Mouse (Mus musculus) brain, embryonic 14.5 days (tissue): Measurements from ENCODE around the gene Wnk4. TPM values are rescaled to one million over a fixed set of nuclear protein-coding genes. Genes with fewer than 3 reads are reported as not detected.
A peak's percentile ranks its signal among the peaks of the same experiment; 100 is the strongest.

Experiments
- DNase-seq: peaks from one replicate; pipeline ENCODE4 v3.0.0-alpha.2; 2011; ENCODE audit warnings: low read depth
- CTCF ChIP-seq: fragments of 200-500 bp; IDR thresholded peaks from 2 replicates; pipeline ENCODE4 v1.5.1; 2012; ENCODE audit warnings: inconsistent platforms, mild to moderate bottlenecking, moderate library complexity, borderline replicate concordance; ENCODE audit not compliant: insufficient read depth, insufficient read length; ENCODE audit errors: extremely low read depth
- POLR2A ChIP-seq: fragments of 200-500 bp; IDR thresholded peaks from 2 replicates; pipeline ENCODE4 v1.6.1; 2012; ENCODE audit warnings: mild to moderate bottlenecking, inconsistent platforms, borderline replicate concordance; ENCODE audit not compliant: poor library complexity, insufficient read depth, insufficient read length, severe bottlenecking; ENCODE audit errors: extremely low read depth
- polyA plus RNA-seq: library from polyadenylated mRNA; depleted of rRNA; stranded (reverse); fragments of >200 nt; gene quantifications from 2 replicates; pipeline ENCODE4 v1.2.3, GENCODE M21; 2012; rRNA removed

Wnk4 gene
- polyA plus RNA-seq = 4.0 and 5.3 TPM in 2 replicates

- TF ChIP-seq POLR2A (0 out of 2 replicates have a peak, but pooled peaks have one; percentile 5), CTCF (no peak)
- DNase-seq = peak; percentile 73
These were observed at the start of gene Wnk4 for GRCm38 (mm10) chr11:101259948-101260825. Gene Wnk4, plus strand, starts transcription at chr11:101260567.

- TF ChIP-seq POLR2A (no peak), CTCF (0 out of 2 replicates have a peak, but pooled peaks have one; percentile 30)
- peak; percentile 89 for DNase-seq
These were observed 48.4 kb upstream of the Wnk4 start for GRCm38 (mm10) chr11:101211970-101212369.

GRCm38 (mm10) chr11:101216936-101217335, 43.4 kb upstream of the Wnk4 start:
- no peak for TF ChIP-seq POLR2A
- no peak for TF ChIP-seq CTCF
- DNase-seq = no peak

- no peak for DNase-seq
- TF ChIP-seq CTCF (no peak), POLR2A (no peak)
These were observed 41.8 kb upstream of the Wnk4 start for GRCm38 (mm10) chr11:101218436-101219055.

- TF ChIP-seq POLR2A (no peak), CTCF (no peak)
- DNase-seq = no peak
These were observed 39.5 kb upstream of the Wnk4 start for GRCm38 (mm10) chr11:101220853-101221252.

- TF ChIP-seq CTCF (no peak), POLR2A (no peak)
- DNase-seq = no peak
These were observed 38.9 kb upstream of the Wnk4 start for GRCm38 (mm10) chr11:101221306-101221986.

- TF ChIP-seq CTCF (no peak), POLR2A (no peak)
- DNase-seq = no peak
These were observed 36.0 kb upstream of the Wnk4 start for GRCm38 (mm10) chr11:101224337-101224736.

- TF ChIP-seq CTCF = no peak
- TF ChIP-seq POLR2A = no peak
- DNase-seq = no peak
These were observed 34.9 kb upstream of the Wnk4 start for GRCm38 (mm10) chr11:101225331-101226064.

- TF ChIP-seq POLR2A = peak; percentile 55
- TF ChIP-seq CTCF = no peak
- peak; percentile 86 for DNase-seq
These were observed 34.2 kb upstream of the Wnk4 start, which contains the start of gene Ezh1 for GRCm38 (mm10) chr11:101226065-101226701. Gene Ezh1, minus strand, starts transcription at chr11:101226463.

GRCm38 (mm10) chr11:101229361-101229900, 30.9 kb upstream of the Wnk4 start:
- peak; percentile 15 for DNase-seq
- TF ChIP-seq POLR2A (no peak), CTCF (no peak)

- TF ChIP-seq POLR2A = no peak
- no peak for TF ChIP-seq CTCF
- DNase-seq = peak; percentile 45
These were observed 30.3 kb upstream of the Wnk4 start for GRCm38 (mm10) chr11:101230061-101230511.

GRCm38 (mm10) chr11:101230526-101230925, 29.8 kb upstream of the Wnk4 start:
- TF ChIP-seq CTCF (no peak), POLR2A (no peak)
- peak; percentile 30 for DNase-seq
